Mouse (Mus musculus): ENCODE data around the gene Tns2.
A peak's percentile ranks its signal among the peaks of the same experiment; 100 is the strongest.
"Not testable (repeated sequence)": the region's sequence is repeated elsewhere in the genome, so short reads cannot be mapped to it uniquely, and the experiment has no call there.

Gene Tns2

DNA sequence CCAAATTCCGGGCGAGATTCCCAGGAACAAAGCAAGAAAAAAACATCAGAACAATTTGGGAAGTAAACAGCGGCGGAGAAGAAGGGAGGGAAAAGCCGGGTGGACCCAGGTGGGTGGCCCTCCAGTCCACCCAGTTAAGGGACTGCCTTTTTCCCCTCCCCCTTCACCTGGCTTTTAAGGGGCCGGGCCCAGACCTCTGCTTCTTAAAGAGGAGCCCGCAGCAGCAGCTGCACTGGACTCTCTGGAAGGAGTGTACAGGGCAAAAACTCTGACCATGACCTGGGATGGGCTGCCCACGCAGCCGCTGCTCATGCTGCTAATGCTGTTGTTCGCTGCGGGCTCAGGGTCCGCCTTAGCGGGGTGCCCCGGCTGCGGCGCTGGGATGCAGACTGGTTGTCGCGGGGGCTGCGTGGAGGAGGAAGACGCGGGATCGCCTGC is 44.1 kb downstream of the Tns2 start, which contains the start of gene Igfbp6:
TSS of gene Igfbp6 (plus strand) at position 89 of the 438 bp plus-strand sequence.
- DNase-seq = no peak

DNA sequence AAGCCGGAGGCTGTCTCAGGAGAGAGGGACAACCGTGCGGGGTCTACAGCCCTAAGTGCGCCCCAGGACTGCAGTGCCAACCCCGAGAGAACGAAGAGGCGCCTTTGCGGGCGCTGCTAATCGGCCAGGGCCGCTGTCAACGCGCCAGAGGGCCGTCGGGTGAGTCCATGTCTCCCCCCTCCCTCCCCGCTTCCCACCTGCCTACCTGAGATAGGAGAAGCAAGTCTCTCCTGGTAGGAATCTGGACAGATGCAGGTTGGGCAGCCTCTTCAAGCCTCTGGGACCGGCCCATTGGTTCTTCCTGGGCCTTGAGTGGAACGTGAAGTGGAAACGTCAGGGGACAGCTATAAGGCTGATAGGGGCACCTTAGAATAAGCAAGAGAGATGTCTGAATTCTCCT is 44.5 kb downstream of the Tns2 start:
- no peak for DNase-seq

DNA sequence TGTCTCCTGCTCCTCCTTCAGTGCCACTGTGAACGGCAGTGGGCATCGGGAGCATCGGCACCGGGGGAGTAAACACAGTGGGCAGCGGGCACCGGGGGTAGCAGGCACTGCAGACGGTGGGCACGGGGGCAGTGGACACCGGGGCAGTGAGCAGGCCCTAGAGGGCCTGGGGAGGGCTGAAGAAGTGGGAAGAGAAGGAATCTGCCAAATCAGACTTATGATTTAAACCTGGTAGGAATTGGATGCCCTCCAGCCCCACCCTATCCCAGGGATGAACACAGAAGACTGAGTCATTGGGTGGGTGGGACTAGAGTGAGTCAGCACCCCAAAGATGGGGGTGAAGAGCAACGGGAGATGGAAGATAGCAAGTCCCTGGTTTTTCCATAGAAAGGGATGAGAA is 45.1 kb downstream of the Tns2 start:
- DNase-seq = no peak

DNA sequence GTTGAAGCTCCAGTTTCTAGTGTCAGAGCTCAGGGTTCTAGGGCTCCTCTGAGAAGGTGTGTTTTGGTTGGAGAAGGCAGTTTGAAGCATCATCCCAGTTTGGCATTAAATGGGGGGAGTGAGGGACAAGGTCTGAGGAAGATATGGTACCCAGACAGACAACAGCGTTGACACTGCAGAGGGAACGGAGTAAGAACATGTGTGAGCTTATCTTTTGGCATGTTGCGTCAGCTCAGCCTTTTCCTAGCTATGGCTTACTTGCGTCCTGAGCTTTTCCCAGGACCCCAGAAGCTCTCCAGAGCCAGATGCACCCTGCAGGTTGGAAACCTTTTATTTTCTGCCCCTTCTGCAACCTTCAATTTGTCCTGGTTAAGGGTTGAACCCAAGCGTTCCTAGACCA is 45.9 kb downstream of the Tns2 start:
- DNase-seq = no peak

DNA sequence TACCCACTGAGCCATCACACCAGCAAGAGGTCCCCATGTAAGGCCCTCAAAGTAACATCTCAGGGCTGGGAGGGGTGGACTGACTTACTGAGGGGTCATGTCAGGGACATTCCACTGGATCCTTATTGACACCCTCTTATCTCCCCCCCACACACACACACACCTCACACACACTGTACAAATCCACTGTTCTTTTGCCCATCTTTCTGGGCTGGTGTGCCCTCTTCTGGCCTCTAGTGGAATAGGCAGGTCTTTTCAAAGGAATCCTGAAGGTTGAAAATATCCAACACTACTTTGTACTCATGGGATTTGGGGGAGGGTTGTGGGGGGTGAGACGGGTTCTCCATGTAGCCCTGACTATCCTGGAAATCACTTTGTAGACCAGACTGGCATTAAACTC is 46.7 kb downstream of the Tns2 start:
- DNase-seq = peak in 1 of 2 experiments; percentile 41

DNA sequence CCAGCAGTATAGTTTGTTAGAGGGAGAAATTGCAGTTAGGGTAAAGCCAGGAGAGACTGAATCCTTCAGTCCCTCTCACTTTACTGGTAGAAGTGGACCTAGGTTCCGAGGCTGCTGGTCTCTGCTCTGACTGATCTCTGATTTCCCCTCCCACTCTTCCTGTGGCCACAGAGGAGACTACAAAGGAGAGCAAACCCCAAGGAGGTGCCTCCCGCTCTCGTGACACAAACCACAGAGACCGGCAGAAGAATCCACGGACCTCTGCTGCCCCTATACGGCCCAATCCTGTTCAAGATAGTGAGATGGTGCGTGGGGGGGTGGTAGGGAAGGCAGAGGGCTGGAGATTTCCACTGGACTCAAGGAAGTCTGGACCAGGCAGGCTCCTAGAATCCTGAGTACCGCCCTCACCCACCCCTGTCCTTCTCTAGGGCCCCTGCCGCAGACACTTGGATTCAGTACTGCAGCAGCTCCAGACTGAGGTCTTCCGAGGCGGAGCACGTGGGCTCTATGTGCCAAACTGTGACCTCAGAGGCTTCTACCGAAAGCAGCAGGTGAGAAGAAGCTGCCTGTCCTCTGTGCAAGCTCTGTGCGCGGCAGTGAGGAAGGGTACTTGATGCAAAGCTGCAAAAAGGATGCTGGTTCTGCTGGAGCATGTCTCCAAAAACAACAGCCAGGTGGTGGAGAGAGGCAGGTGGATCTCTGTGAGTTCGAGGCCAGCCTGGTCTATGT is 47.6 kb downstream of the Tns2 start:
- no peak for DNase-seq

DNA sequence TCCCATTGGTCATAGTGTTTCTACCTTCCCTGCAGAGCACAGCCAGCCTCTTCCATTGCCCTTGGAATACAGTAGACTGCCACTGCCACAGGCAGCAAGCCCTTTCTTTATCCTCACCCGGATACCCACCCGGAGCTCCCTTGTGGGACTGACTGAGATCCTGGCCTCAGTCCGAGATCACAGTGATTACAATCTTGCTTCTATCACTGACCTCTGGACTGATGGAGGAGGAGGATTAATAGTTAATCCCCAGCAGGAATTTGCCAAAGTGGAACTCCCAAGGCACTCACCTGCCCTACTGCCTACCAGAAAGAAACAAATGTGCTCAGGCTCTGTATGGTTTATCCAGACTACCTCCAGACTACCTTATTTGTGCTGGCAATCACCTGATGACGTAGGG is 49.3 kb downstream of the Tns2 start:
- DNase-seq = no peak

DNA sequence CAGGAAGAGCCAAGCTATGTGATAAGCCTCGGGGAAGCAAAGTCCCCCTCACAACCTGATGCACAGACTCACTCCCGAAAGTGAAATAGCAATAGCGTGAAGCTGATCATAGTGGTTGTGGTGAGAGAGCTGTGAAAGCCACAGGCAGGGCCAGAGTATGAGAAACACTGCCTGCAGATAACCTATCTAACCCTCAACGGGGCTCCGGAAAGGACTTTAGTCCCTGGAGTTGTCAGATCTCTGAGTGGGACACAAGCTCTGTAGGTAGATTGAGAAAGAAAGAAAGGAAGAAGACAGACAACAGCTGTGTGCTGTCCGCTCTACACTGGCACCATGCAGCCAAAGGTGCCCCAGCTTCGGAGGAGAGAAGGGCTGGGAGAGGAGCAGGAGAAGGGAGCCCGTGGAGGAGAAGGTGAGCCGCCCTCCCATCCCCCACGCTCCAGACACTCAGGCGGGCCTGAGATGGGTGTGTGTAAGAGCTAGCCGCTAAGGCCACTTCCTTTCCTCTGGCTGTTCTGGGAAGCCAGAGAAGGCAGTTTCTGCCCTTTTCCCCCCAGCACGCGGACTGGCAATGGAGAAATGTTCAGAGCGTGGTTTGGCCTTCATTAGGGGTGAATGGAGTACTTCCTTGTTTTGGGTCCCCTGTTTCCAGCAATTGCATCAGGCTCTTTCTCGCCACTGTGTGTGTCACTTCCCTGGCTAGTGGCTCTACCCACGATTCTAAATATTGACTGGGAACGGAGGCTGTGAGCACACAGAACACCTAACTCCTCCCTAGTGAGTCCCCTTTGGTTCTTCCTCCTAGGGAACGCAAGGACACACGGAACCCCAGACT is 50.3 kb downstream of the Tns2 start, which contains the start of gene Soat2:
TSS of gene Soat2 (plus strand) at position 226 of the 835 bp plus-strand sequence.
- DNase-seq = peak in 1 of 2 experiments; percentile 25

DNA sequence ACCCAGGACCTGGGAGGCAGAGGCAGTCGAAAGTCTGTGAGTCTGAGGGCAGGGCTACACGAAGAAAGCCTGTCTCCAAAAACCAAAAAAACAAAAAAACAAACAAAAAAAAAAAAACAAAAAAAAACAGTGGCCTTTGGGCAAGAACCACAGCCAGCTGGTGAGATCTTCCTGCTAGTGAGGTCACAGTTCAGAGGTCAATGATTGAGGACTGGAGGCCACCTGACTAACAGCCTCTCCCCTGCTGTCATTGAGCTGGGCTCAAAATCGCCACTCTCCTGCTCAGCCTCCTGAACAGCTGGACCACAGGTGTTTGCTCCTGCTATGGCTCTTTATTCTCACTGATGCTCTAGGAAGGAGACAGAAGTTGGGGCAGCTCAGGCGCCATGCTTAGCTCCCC is 52.4 kb downstream of the Tns2 start:
- no peak for DNase-seq

DNA sequence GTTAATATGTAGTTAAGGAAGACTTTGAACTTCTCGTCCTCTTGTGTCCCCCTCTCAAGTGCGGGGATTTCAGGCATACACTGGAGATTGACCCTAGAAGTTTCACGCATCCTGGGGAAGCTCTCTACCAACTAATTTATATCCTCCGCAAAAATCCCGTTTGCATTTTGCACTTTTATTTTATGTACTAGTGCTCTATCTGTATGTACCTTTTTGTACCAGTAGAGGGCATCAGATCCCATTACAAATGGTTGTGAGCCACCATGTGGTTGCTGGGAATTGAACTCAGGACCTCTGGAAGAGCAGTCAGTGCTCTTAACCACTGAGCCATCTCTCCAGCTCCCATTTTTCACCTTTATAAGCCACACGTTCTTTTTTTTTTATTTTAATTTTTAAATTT is 54.8 kb downstream of the Tns2 start:
- not testable (repeated sequence) for DNase-seq

DNA sequence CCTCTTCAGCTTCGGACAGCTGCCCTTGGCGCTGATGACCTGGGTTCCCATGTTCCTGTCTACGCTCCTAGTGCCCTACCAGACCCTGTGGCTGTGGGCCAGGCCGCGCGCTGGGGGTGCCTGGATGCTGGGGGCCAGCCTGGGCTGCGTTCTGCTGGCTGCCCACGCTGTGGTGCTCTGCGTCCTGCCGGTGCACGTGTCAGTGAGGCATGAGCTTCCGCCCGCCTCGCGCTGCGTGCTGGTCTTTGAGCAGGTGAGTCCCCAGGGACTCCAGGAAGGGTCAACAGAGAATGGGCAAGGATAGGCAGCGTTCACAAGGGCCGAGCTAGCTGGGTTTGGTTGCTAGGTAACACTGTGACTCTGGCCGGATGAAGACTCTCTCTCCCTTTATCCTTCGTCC is 56.6 kb downstream of the Tns2 start:
- no peak for DNase-seq

DNA sequence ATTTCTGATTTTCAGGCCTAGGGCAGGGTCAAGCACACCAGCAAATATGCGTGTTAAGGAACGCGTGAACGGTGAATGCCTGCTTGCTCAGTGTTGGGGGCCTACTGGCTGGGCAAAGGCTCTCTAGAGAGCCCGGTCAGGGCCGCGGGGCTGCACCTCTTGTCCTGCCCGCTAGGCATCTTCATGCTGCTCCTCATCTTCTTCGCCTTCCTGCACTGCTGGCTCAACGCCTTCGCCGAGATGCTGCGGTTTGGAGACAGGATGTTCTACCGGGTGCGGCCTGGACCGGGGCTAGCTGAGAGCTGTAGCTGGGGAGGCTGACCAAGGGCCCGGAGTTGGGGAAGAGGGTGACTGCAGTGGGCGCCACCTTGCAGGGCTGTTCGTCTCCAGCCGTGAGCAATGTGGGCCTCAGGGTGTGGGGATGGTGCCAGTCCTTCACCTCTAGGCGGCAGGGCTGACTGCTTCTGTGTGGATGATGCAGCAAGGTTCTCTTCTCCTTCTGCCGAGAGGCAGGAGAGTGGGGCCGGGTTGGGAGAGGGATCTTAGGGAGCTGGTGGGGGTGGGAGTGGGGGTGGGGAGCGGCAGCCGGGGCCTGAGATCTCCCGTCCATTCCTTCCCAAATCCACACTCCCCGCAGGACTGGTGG is 60.3 kb downstream of the Tns2 start:
- DNase-seq = no peak

DNA sequence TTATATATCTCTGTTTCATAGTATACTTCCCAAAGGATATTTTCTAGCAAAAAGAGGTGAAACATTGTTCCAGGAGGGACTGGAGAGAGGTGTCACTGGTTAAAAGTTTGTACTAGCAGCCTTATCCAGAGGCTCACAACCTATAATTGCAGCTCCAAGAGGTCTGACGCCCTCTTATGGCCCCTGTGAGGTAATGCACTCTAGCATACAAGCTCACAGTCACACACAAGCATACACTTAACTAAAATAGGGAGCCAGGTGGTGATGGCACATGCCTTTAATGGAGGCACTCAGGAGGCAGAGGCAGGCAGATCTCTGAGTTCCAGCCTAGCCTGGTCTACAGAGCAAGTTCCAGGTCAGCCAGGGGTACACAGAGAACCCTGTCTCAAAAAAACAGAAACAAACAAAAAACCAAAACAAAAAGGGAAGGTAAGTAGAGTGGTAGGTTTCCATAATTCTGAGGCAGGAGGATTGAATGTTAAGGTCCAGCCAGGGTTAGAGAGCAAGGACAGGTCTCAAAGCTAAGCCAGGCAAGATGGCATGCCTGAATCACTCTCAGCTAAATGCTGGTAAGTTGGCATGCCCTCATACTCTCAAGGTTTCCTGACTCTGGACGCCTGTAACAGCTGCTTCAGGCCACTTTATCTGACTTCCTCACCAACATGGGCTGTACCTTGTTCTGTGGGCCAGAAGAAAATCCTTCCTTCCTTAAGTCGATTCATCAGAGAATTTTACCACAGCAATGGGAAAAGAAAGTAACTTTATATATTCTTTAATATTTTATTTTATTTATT is 63.9 kb downstream of the Tns2 start:
- DNase-seq = no peak

DNA sequence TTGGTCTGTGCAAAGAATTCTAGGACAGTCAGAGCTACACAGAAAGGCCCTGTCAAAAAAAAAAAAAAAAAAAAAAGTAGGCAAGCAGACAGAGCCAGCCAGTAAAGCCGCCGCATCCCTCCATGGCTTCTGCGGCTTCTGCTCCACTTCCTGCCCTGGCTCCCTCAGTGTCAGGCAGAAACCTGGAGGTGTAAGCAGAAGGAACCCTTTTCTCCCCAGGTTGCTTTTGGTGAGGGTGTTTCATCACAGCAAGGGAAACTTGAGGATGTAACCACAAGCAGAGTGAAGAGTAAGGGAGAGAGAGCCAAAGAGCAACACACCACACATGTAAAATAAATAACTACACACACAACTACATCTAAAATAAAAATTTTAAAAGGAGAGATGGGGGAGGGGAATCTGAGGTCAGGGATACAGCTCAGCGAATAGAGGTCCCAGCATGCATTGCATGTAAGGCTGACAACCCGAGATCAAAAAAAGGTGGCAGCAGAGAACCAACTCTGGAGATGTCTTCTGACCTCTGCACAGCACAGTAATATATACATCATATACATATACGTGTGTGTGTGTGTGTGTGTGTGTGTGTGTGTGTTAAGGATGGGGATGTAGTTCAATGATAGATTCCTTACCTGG is 65.4 kb downstream of the Tns2 start:
- DNase-seq = no peak

All from spleen, adult 18-20 months (tissue).